Mouse (Mus musculus) spleen, adult 2 months (tissue): ENCODE data around the gene Il27ra. TPM values are rescaled to one million over a fixed set of nuclear protein-coding genes. Genes with fewer than 3 reads are reported as not detected.
"Not testable (repeated sequence)": the region's sequence is repeated elsewhere in the genome, so short reads cannot be mapped to it uniquely, and the experiment has no call there.

Source experiments
- DNase-seq, 2 experiments: peaks; one replicate each; pipeline versions ENCODE4 v3.0.0 to v3.0.0-alpha.2; 2012 to 2021; ENCODE audit warnings: low spot score in 2 of 2, low read depth in 1 of 2
- H3K27ac ChIP-seq: fragments of 200-500 bp; 2 replicates; pipeline ENCODE4 v1.5.1; 2012; ENCODE audit warnings: low read length, inconsistent platforms; ENCODE audit not compliant: insufficient read depth
- H3K27me3 ChIP-seq: fragments of 200-500 bp; 2 replicates; pipeline ENCODE4 v1.6.1; 2012; ENCODE audit warnings: mild to moderate bottlenecking, moderate library complexity, low read length, inconsistent platforms; ENCODE audit not compliant: control insufficient read depth, insufficient read depth
- H3K36me3 ChIP-seq: fragments of 200-500 bp; 2 replicates; pipeline ENCODE4 v1.6.1; 2012; ENCODE audit warnings: mild to moderate bottlenecking, low read length, inconsistent platforms; ENCODE audit not compliant: control insufficient read depth, insufficient read depth
- H3K4me1 ChIP-seq: fragments of 200-500 bp; 2 replicates; pipeline ENCODE4 v1.6.1; 2011; ENCODE audit warnings: inconsistent platforms; ENCODE audit not compliant: control insufficient read depth, insufficient read depth, insufficient read length
- H3K4me3 ChIP-seq: fragments of 200-500 bp; 2 replicates; pipeline ENCODE4 v1.5.1; 2011; ENCODE audit warnings: mild to moderate bottlenecking, inconsistent platforms; ENCODE audit not compliant: insufficient read depth, insufficient read length; ENCODE audit errors: extremely low read depth
- CTCF ChIP-seq: fragments of 200-500 bp; IDR thresholded peaks from 2 replicates; pipeline ENCODE4 v1.5.1; 2011; ENCODE audit warnings: mild to moderate bottlenecking, inconsistent platforms; ENCODE audit not compliant: insufficient read depth, insufficient read length, insufficient replicate concordance; ENCODE audit errors: extremely low read depth
- POLR2A ChIP-seq: fragments of 200-500 bp; IDR thresholded peaks from 2 replicates; pipeline ENCODE4 v1.6.1; 2011; ENCODE audit warnings: low read depth, low read length, inconsistent platforms
- WGBS: fragments of 180-500 bp; shearing (Covaris S2); methylation state at CpG from one replicate; pipeline ENCODE4 v1.1.7; 2018; 5-methylcytosine and 5-hydroxymethylcytosine counted together
- polyA plus RNA-seq: library from polyadenylated mRNA; depleted of rRNA; stranded (reverse); fragments of >200 nt; gene quantifications from 2 replicates; pipeline ENCODE4 v1.2.3, GENCODE M21; 2012; rRNA removed

The Il27ra gene
- polyA plus RNA-seq, 1 experiment = 70.0 TPM

- WGBS = 94% methylated on average over 14 of the region's 14 CpGs
- no peak for DNase-seq
- Histone ChIP-seq H3K27me3 (no peaks in the 10 kb centered on the region), H3K27ac (no peak overlapping the region), H3K4me3 (no peak overlapping the region), H3K36me3 (peaks cover 21% of the 10 kb centered on the region), H3K4me1 (no peaks in the 10 kb centered on the region; the same call in 1 of the 2 replicates)
- TF ChIP-seq POLR2A (no peak), CTCF (no peak)
These were observed 52.2 kb downstream of the Il27ra start for GRCm38 (mm10) chr8:83990170-83990569.

- DNase-seq = no peak
- WGBS = 43% methylated on average over 7 of the region's 7 CpGs
- Histone ChIP-seq H3K4me1 (no peaks in the 10 kb centered on the region; the same call in 1 of the 2 replicates), H3K27ac (no peak overlapping the region), H3K4me3 (no peak overlapping the region), H3K36me3 (peaks cover 21% of the 10 kb centered on the region), H3K27me3 (no peaks in the 10 kb centered on the region)
- no peak for TF ChIP-seq POLR2A
These were observed 53.1 kb downstream of the Il27ra start for GRCm38 (mm10) chr8:83989243-83989642.

- DNase-seq = not testable (repeated sequence)
- peaks cover 24% of the 10 kb centered on the region for H3K36me3 ChIP-seq
- 96% methylated on average over 2 of the region's 2 CpGs for WGBS
These were observed 59.2 kb downstream of the Il27ra start for GRCm38 (mm10) chr8:83983222-83983621.

GRCm38 (mm10) chr8:83982449-83982848, 59.9 kb downstream of the Il27ra start:
- Histone ChIP-seq H3K4me1 (peaks cover 1% of the 10 kb centered on the region; the same call in 1 of the 2 replicates), H3K27me3 (no peaks in the 10 kb centered on the region), H3K36me3 (peaks cover 24% of the 10 kb centered on the region), H3K27ac (no peak overlapping the region), H3K4me3 (no peak overlapping the region)
- TF ChIP-seq POLR2A (no peak), CTCF (no peak)
- no peak for DNase-seq
- WGBS = 82% methylated on average over 4 of the region's 4 CpGs

More at GRCm38 (mm10) chr8:83983222-83983621, 59.2 kb downstream of the Il27ra start:
- H3K27ac ChIP-seq, H3K4me1 ChIP-seq, H3K4me3 ChIP-seq, H3K27me3 ChIP-seq: not testable (repeated sequence)

GRCm38 (mm10) chr8:83981533-83981932, 60.9 kb downstream of the Il27ra start:
- no peak for TF ChIP-seq POLR2A
- no peak for TF ChIP-seq CTCF
- Histone ChIP-seq H3K4me3 (no peak overlapping the region), H3K27ac (no peak overlapping the region), H3K27me3 (no peaks in the 10 kb centered on the region), H3K36me3 (peaks cover 18% of the 10 kb centered on the region), H3K4me1 (peaks cover 7% of the 10 kb centered on the region; the same call in 1 of the 2 replicates)
- WGBS = 96% methylated on average over 7 of the region's 7 CpGs
- DNase-seq = no peak

- H3K4me3 ChIP-seq = no peak overlapping the region
- peaks cover 12% of the 10 kb centered on the region for H3K36me3 ChIP-seq
- H3K27ac ChIP-seq = no peak overlapping the region
- no peak for DNase-seq
- peaks cover 7% of the 10 kb centered on the region; the same call in 1 of the 2 replicates for H3K4me1 ChIP-seq
- WGBS = 91% methylated on average over 8 of the region's 8 CpGs
- TF ChIP-seq CTCF (no peak), POLR2A (no peak)
- H3K27me3 ChIP-seq = no peaks in the 10 kb centered on the region
These were observed 61.5 kb downstream of the Il27ra start for GRCm38 (mm10) chr8:83980845-83981244.

Other genes with a start within 250 kb of the Il27ra start
- 28.9 and 41.2 TPM in 2 replicates for gene Adgrl1, start 142.5 kb downstream of the Il27ra start, polyA plus RNA-seq
- gene Gm10644, start 87.4 kb downstream of the Il27ra start, polyA plus RNA-seq = 1.2 and 1.3 TPM in 2 replicates
- 33.2 and 38.4 TPM in 2 replicates for gene Asf1b, start 87.1 kb downstream of the Il27ra start, polyA plus RNA-seq
- gene Prkaca, start 69.6 kb downstream of the Il27ra start, polyA plus RNA-seq = 26.7 and 31.5 TPM in 2 replicates
- gene Samd1, start 44.9 kb downstream of the Il27ra start, polyA plus RNA-seq = 39.5 and 53.7 TPM in 2 replicates
- gene 1700067K01Rik, start 41.1 kb downstream of the Il27ra start, polyA plus RNA-seq = 0.46 and 0.63 TPM in 2 replicates
- gene 2210011C24Rik, start 30.4 kb downstream of the Il27ra start, polyA plus RNA-seq = 0.60 and 4.4 TPM in 2 replicates
- 0.22 and 0.23 TPM in 2 replicates for gene Palm3, start 21.1 kb downstream of the Il27ra start, polyA plus RNA-seq
- 3.8 and 5.3 TPM in 2 replicates for gene Rln3, start 2.4 kb upstream of the Il27ra start, polyA plus RNA-seq
- gene Gm10643, start 22.5 kb upstream of the Il27ra start, polyA plus RNA-seq = 0.35 and 0.43 TPM in 2 replicates
- 45.6 and 58.3 TPM in 2 replicates for gene Rfx1, start 24.2 kb upstream of the Il27ra start, polyA plus RNA-seq
- gene Dcaf15, start 62.2 kb upstream of the Il27ra start, polyA plus RNA-seq = 64.1 and 87.6 TPM in 2 replicates
- gene Podnl1, start 83.4 kb upstream of the Il27ra start, polyA plus RNA-seq = 11.1 and 12.9 TPM in 2 replicates
- 21.0 and 26.6 TPM in 2 replicates for gene Cc2d1a, start 105.3 kb upstream of the Il27ra start, polyA plus RNA-seq
- 1.4 TPM in 2 replicates for gene 4930432K21Rik, start 105.4 kb upstream of the Il27ra start, polyA plus RNA-seq
- 1.2 TPM in 1 of 2 replicates, not detected in the other for gene Nanos3, start 142.6 kb upstream of the Il27ra start, polyA plus RNA-seq
- gene Zswim4, start 194.5 kb upstream of the Il27ra start, polyA plus RNA-seq = 11.3 and 17.5 TPM in 2 replicates
- gene D8Ertd738e, start 207.1 kb upstream of the Il27ra start, polyA plus RNA-seq = 68.3 and 88.3 TPM in 2 replicates
- 59.5 and 104 TPM in 2 replicates for gene Mri1, start 214.7 kb upstream of the Il27ra start, polyA plus RNA-seq
- 26.0 and 27.1 TPM in 2 replicates for gene Ccdc130, start 227.8 kb upstream of the Il27ra start, polyA plus RNA-seq